Mouse (Mus musculus) E14TG2a.4 (cell line): ENCODE data around the gene Tle6.

Source experiments
- H3K27me3 ChIP-seq: 2 replicates; pipeline ENCODE4 v1.6.1; 2014; ENCODE audit warnings: low read length, control low read depth; ENCODE audit not compliant: insufficient read depth
- H3K36me3 ChIP-seq: 2 replicates; pipeline ENCODE4 v1.6.1; 2014; ENCODE audit warnings: low read length, control low read depth; ENCODE audit not compliant: insufficient read depth
- H3K4me1 ChIP-seq: replicated peaks from 2 replicates; pipeline ENCODE4 v1.6.1; 2014; ENCODE audit warnings: low read depth, low read length, control low read depth
- H3K4me3 ChIP-seq: replicated peaks from 2 replicates; pipeline ENCODE4 v1.5.1; 2014; ENCODE audit warnings: mild to moderate bottlenecking, low read length
- H3K9me3 ChIP-seq: 2 replicates; pipeline ENCODE4 v1.6.1; 2014; ENCODE audit warnings: low read length, control low read depth
- CTCF ChIP-seq: conservative IDR thresholded peaks from 2 replicates; pipeline ENCODE4 v1.5.1; 2014; ENCODE audit warnings: low read length
- NANOG ChIP-seq: IDR thresholded peaks from 2 replicates; pipeline ENCODE4 v1.6.1; 2014; ENCODE audit warnings: borderline replicate concordance, low read length, mixed read lengths
- POU5F1 ChIP-seq: IDR thresholded peaks from 2 replicates; pipeline ENCODE4 v1.6.1; 2014; ENCODE audit warnings: low read length, borderline replicate concordance

Tle6 gene

GRCm38 (mm10) chr10:81608308-81608707 lies 7.4 kb upstream of the Tle6 start:
- H3K27me3 ChIP-seq = no peaks in the 10 kb centered on the region
- TF ChIP-seq POU5F1 = no peak
- no peak overlapping the region for H3K4me3 ChIP-seq
- H3K9me3 ChIP-seq = peaks cover 30% of the 10 kb centered on the region
- peaks cover 43% of the 10 kb centered on the region for H3K4me1 ChIP-seq
- H3K36me3 ChIP-seq = peaks cover 28% of the 10 kb centered on the region

- H3K4me3 ChIP-seq = peak within 1 kb of the TSS; percentile 83
- peaks cover 26% of the 10 kb centered on the region for H3K9me3 ChIP-seq
- peaks cover 6% of the 10 kb centered on the region; the same call in 1 of the 2 replicates for H3K27me3 ChIP-seq
- peaks cover 46% of the 10 kb centered on the region for H3K4me1 ChIP-seq
- TF ChIP-seq POU5F1 (no peak), CTCF (no peak), NANOG (peak; percentile 45; the same call in 1 of the 2 replicates)
- H3K36me3 ChIP-seq = peaks cover 28% of the 10 kb centered on the region
Observed at GRCm38 (mm10) chr10:81605974-81606751, 5.3 kb upstream of the Tle6 start, which contains the start of gene BC025920. Gene BC025920 (plus strand): TSS chr10:81606270.

- peak overlapping the region; percentile 83 for H3K4me3 ChIP-seq
- peaks cover 6% of the 10 kb centered on the region; the same call in 1 of the 2 replicates for H3K27me3 ChIP-seq
- peaks cover 45% of the 10 kb centered on the region for H3K4me1 ChIP-seq
- peaks cover 28% of the 10 kb centered on the region for H3K36me3 ChIP-seq
- peaks cover 21% of the 10 kb centered on the region for H3K9me3 ChIP-seq
- no peak for TF ChIP-seq CTCF
- TF ChIP-seq POU5F1 = no peak
- no peak for TF ChIP-seq NANOG
Observed at GRCm38 (mm10) chr10:81605666-81605973, 4.7 kb upstream of the Tle6 start.

GRCm38 (mm10) chr10:81604968-81605665 lies 4.2 kb upstream of the Tle6 start:
- Histone ChIP-seq H3K4me1 (peaks cover 50% of the 10 kb centered on the region), H3K36me3 (peaks cover 28% of the 10 kb centered on the region), H3K27me3 (peaks cover 6% of the 10 kb centered on the region; the same call in 1 of the 2 replicates), H3K4me3 (peak overlapping the region; percentile 83), H3K9me3 (peaks cover 21% of the 10 kb centered on the region)
- TF ChIP-seq NANOG (no peak), POU5F1 (no peak), CTCF (peak; percentile 77)

- Histone ChIP-seq H3K36me3 (peaks cover 19% of the 10 kb centered on the region), H3K4me1 (peaks cover 58% of the 10 kb centered on the region), H3K9me3 (peaks cover 15% of the 10 kb centered on the region), H3K4me3 (peak overlapping the region; percentile 83), H3K27me3 (peaks cover 6% of the 10 kb centered on the region; the same call in 1 of the 2 replicates)
- TF ChIP-seq POU5F1 (no peak), NANOG (no peak), CTCF (no peak)
Observed at GRCm38 (mm10) chr10:81604019-81604967, 3.4 kb upstream of the Tle6 start.

GRCm38 (mm10) chr10:81602741-81603151 lies 1.9 kb upstream of the Tle6 start:
- TF ChIP-seq CTCF (peak; percentile 56), POU5F1 (no peak)
- H3K4me3 ChIP-seq = no peak overlapping the region
- H3K9me3 ChIP-seq = no peaks in the 10 kb centered on the region
- peaks cover 73% of the 10 kb centered on the region for H3K4me1 ChIP-seq
- peaks cover 4% of the 10 kb centered on the region for H3K36me3 ChIP-seq
- H3K27me3 ChIP-seq = peaks cover 9% of the 10 kb centered on the region; the same call in 1 of the 2 replicates

GRCm38 (mm10) chr10:81601396-81601905 lies 578 bp upstream of the Tle6 start:
- H3K4me3 ChIP-seq = peak overlapping the region; percentile 62
- H3K27me3 ChIP-seq = peaks cover 9% of the 10 kb centered on the region; the same call in 1 of the 2 replicates
- H3K4me1 ChIP-seq = peaks cover 73% of the 10 kb centered on the region
- no peaks in the 10 kb centered on the region for H3K36me3 ChIP-seq
- TF ChIP-seq CTCF (no peak), NANOG (no peak), POU5F1 (no peak)
- no peaks in the 10 kb centered on the region for H3K9me3 ChIP-seq

- H3K4me3 ChIP-seq = peak overlapping the region; percentile 51; the same call in 1 of the 2 replicates
- H3K36me3 ChIP-seq = no peaks in the 10 kb centered on the region
- H3K4me1 ChIP-seq = peaks cover 80% of the 10 kb centered on the region
- TF ChIP-seq NANOG (no peak), POU5F1 (no peak), CTCF (no peak)
- peaks cover 23% of the 10 kb centered on the region for H3K27me3 ChIP-seq
- no peaks in the 10 kb centered on the region for H3K9me3 ChIP-seq
Observed at GRCm38 (mm10) chr10:81600096-81600495, 777 bp downstream of the Tle6 start.
